Mouse (Mus musculus) heart, adult 2 months (tissue): ENCODE results near the gene Fryl.

Experiments used
- CTCF ChIP-seq: fragments of 200-600 bp; IDR thresholded peaks from 2 replicates; pipeline ENCODE4 v1.8.1; 2022; ENCODE audit warnings: antibody characterized with exemption, mild to moderate bottlenecking, moderate library complexity
- POLR2A ChIP-seq: fragments of 200-500 bp; IDR thresholded peaks from 2 replicates; pipeline ENCODE4 v1.6.1; 2011; ENCODE audit warnings: mild to moderate bottlenecking, low read depth, low read length, control low read depth; ENCODE audit not compliant: insufficient read depth

- TF ChIP-seq CTCF (no peak), POLR2A (no peak)
Observed at GRCm38 (mm10) chr5:73197796-73198195, 58.6 kb downstream of the Fryl start.
